Mouse (Mus musculus): ENCODE measurements at regions not wholly inside any gene's neighbourhood (a gene's known extent, or its start where the extent isn't known, plus 50 kb on each side); places are given as distances from the start of the nearest gene placed in this dataset.

- Histone ChIP-seq H3K9ac (replicated peaks) (no peak overlapping the region), H3K4me1 (replicated peaks) (no peaks in the 10 kb centered on the region), H3K27me3 (peaks cover 18% of the 10 kb centered on the region; the same call in 1 of the 2 replicates), H3K9me3 (no peaks in the 10 kb centered on the region), H3K27ac (no peak overlapping the region), H3K4me3 (replicated peaks) (no peak overlapping the region), H3K36me3 (no peaks in the 10 kb centered on the region), H3K4me2 (no peak overlapping the region)
- 67% methylated on average over 6 of the region's 6 CpGs for WGBS
- ATAC-seq (ENCODE audit: insufficient number of reproducible peaks, insufficient read depth, low FRiP score, low TSS enrichment, low read depth): no peak
Measured at GRCm38 (mm10) chr9:25028305-25028704, 60.9 kb upstream of the Gm10181 start.

DNA sequence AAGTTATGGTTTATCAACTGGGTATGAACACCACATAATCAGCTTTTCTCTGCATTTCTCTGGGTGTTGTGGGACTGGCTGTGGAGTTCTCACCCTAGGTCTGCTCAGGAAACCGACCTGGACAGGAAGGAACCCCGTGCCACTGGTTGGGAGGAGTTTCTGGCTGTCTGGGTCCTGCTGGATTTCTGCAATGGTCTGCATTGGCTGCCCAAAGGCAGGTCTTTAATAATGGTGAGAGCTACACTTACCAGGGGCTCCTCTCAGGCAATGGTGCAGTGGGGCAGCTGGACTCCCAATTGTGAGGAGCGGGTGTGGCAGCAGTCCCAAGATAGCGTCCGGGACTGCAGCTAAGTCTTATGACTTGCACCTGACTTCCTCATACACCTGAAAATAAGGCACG is 57.8 kb upstream of the Gm10181 start:
- ATAC-seq (ENCODE audit: insufficient number of reproducible peaks, insufficient read depth, low FRiP score, low TSS enrichment, low read depth): no peak
- Histone ChIP-seq H3K4me3 (replicated peaks) (no peak overlapping the region), H3K4me2 (no peak overlapping the region), H3K27ac (no peak overlapping the region), H3K9me3 (no peaks in the 10 kb centered on the region), H3K9ac (replicated peaks) (no peak overlapping the region), H3K4me1 (replicated peaks) (no peaks in the 10 kb centered on the region), H3K27me3 (peaks cover 14% of the 10 kb centered on the region; the same call in 1 of the 2 replicates), H3K36me3 (no peaks in the 10 kb centered on the region)
- 87% methylated on average over 6 of the region's 6 CpGs for WGBS
